29 mouse cellular contexts compared by ENCODE assay signal in genomic region chr9:101581064-101581463, GRCm38 (mm10).
DNase-seq lines count a peak whose midpoint lies in the region; ATAC-seq and TF ChIP-seq lines count a peak whose summit lies in the region.
"Had no signal": no experiment of that assay in that cellular context is flagged by ENCODE, and none has a peak within 500 bp of the region (broad histone marks: within the 10 kb centered on the region; RNA-seq: fewer than 3 reads in every experiment).

No protein-coding gene starts in this region.

- H3K36me3 ChIP-seq in forebrain, postnatal 0 days (ENCODE audit: insufficient read depth) = no peaks in the 10 kb centered on the region
- H3K36me3 ChIP-seq in forebrain, embryonic 16.5 days (ENCODE audit: control insufficient read depth, insufficient read depth) = no peaks in the 10 kb centered on the region
- H3K36me3 ChIP-seq in intestine, embryonic 14.5 days (ENCODE audit: control insufficient read depth, insufficient read depth, low read length) = no peaks in the 10 kb centered on the region
- H3K36me3 ChIP-seq in intestine, embryonic 16.5 days (ENCODE audit: control insufficient read depth, insufficient read depth, low read length) = no peaks in the 10 kb centered on the region
- H3K36me3 ChIP-seq in lung, postnatal 0 days (ENCODE audit: insufficient read depth, low read length) = no peaks in the 10 kb centered on the region
- H3K36me3 ChIP-seq: embryonic facial prominence, embryonic 13.5 days; embryonic facial prominence, embryonic 15.5 days; forebrain, embryonic 10.5 days; forebrain, embryonic 12.5 days; G1E had no signal

- no peak overlapping the region for H3K4me2 ChIP-seq in forebrain, postnatal 0 days (ENCODE audit: low read depth)
- H3K4me2 ChIP-seq in forebrain, embryonic 16.5 days (ENCODE audit: low read length) = no peak overlapping the region
- no peak overlapping the region for H3K4me2 ChIP-seq in intestine, embryonic 14.5 days (ENCODE audit: low read length)
- H3K4me2 ChIP-seq in intestine, embryonic 16.5 days (ENCODE audit: low read depth, low read length) = no peak overlapping the region
- no peak overlapping the region for H3K4me2 ChIP-seq in lung, postnatal 0 days (replicated peaks; ENCODE audit: low read depth, low read length)
- H3K4me2 ChIP-seq: embryonic facial prominence, embryonic 13.5 days; embryonic facial prominence, embryonic 15.5 days; forebrain, embryonic 12.5 days had no signal

- no peak overlapping the region for H3K4me3 ChIP-seq in forebrain, postnatal 0 days (ENCODE audit: low read depth, low read length)
- no peak overlapping the region for H3K4me3 ChIP-seq in forebrain, embryonic 16.5 days (replicated peaks; ENCODE audit: low read length)
- no peak overlapping the region for H3K4me3 ChIP-seq in intestine, embryonic 14.5 days (ENCODE audit: low read depth, low read length)
- no peak overlapping the region for H3K4me3 ChIP-seq in intestine, embryonic 16.5 days (ENCODE audit: low read length)
- no peak overlapping the region for H3K4me3 ChIP-seq in lung, postnatal 0 days (ENCODE audit: low read depth, low read length)
- H3K4me3 ChIP-seq: embryonic facial prominence, embryonic 13.5 days; embryonic facial prominence, embryonic 15.5 days; erythroblast, embryonic 14.5 days; forebrain, embryonic 10.5 days; forebrain, embryonic 12.5 days had no signal

- H3K4me1 ChIP-seq in forebrain, postnatal 0 days (ENCODE audit: insufficient read depth) = no peaks in the 10 kb centered on the region
- H3K4me1 ChIP-seq in forebrain, embryonic 16.5 days (replicated peaks; ENCODE audit: control insufficient read depth, insufficient read depth, low read length) = no peaks in the 10 kb centered on the region
- H3K4me1 ChIP-seq in intestine, embryonic 14.5 days (replicated peaks; ENCODE audit: control insufficient read depth, insufficient read depth, low read length) = no peaks in the 10 kb centered on the region
- H3K4me1 ChIP-seq in intestine, embryonic 16.5 days (ENCODE audit: control insufficient read depth, insufficient read depth, low read length) = no peaks in the 10 kb centered on the region
- no peaks in the 10 kb centered on the region for H3K4me1 ChIP-seq in lung, postnatal 0 days (ENCODE audit: insufficient read depth, low read depth, low read length)
- H3K4me1 ChIP-seq: embryonic facial prominence, embryonic 13.5 days; embryonic facial prominence, embryonic 15.5 days; forebrain, embryonic 10.5 days; forebrain, embryonic 12.5 days had no signal

- ATAC-seq in forebrain, postnatal 0 days = no peak
- ATAC-seq in forebrain, embryonic 16.5 days = no peak
- no peak for ATAC-seq in intestine, embryonic 14.5 days (replicated peaks; ENCODE audit: low FRiP score, low TSS enrichment, low read depth)
- no peak for ATAC-seq in intestine, embryonic 16.5 days
- no peak for ATAC-seq in lung, postnatal 0 days
- ATAC-seq: activated CD4-positive, CD25-positive, alpha-beta regulatory T cell, adult 4 months; CD4-positive, CD25-positive, alpha-beta regulatory T cell, adult 4 months; forebrain, embryonic 14.5 days; Patski had no signal

- no peak for TF ChIP-seq CTCF in forebrain, postnatal 0 days (IDR thresholded peaks at IDR 0.05; ENCODE audit: low read depth)
- no peak for TF ChIP-seq CTCF in lung, postnatal 0 days (IDR thresholded peaks at IDR 0.05)

- TF ChIP-seq EP300 in lung, postnatal 0 days (IDR thresholded peaks at IDR 0.05) = no peak

- 82% methylated on average over 4 of the region's 4 CpGs for WGBS in forebrain, postnatal 0 days
- 87% methylated on average over 4 of the region's 4 CpGs for WGBS in forebrain, embryonic 16.5 days
- 88% methylated on average over 4 of the region's 4 CpGs for WGBS in intestine, embryonic 14.5 days
- 95% methylated on average over 4 of the region's 4 CpGs for WGBS in intestine, embryonic 16.5 days
- 86% methylated on average over 4 of the region's 4 CpGs for whole genome bisulfite sequencing in lung, postnatal 0 days

- no peak overlapping the region for H3K9ac ChIP-seq in forebrain, postnatal 0 days
- no peak overlapping the region for H3K9ac ChIP-seq in forebrain, embryonic 16.5 days (replicated peaks; ENCODE audit: low read depth, low read length)
- H3K9ac ChIP-seq in intestine, embryonic 14.5 days (ENCODE audit: low read length) = no peak overlapping the region
- H3K9ac ChIP-seq in intestine, embryonic 16.5 days (ENCODE audit: low read depth, low read length) = no peak overlapping the region
- no peak overlapping the region for H3K9ac ChIP-seq in lung, postnatal 0 days (replicated peaks; ENCODE audit: low read depth)
- H3K9ac ChIP-seq: embryonic facial prominence, embryonic 13.5 days; embryonic facial prominence, embryonic 15.5 days; forebrain, embryonic 12.5 days had no signal

- H3K27ac ChIP-seq in forebrain, postnatal 0 days (ENCODE audit: low read depth, low read length) = no peak overlapping the region
- no peak overlapping the region for H3K27ac ChIP-seq in forebrain, embryonic 16.5 days (ENCODE audit: low read length)
- no peak overlapping the region for H3K27ac ChIP-seq in intestine, embryonic 14.5 days (ENCODE audit: low read depth)
- no peak overlapping the region for H3K27ac ChIP-seq in intestine, embryonic 16.5 days (ENCODE audit: low read length)
- no peak overlapping the region for H3K27ac ChIP-seq in lung, postnatal 0 days (ENCODE audit: low read length)
- H3K27ac ChIP-seq: embryonic facial prominence, embryonic 13.5 days; embryonic facial prominence, embryonic 15.5 days; forebrain, embryonic 10.5 days; forebrain, embryonic 12.5 days had no signal

- 0 out of 2 replicates have a peak, but pooled peaks cover 9% of the 10 kb centered on the region for H3K9me3 ChIP-seq in forebrain, postnatal 0 days (ENCODE audit: low read length)
- H3K9me3 ChIP-seq in forebrain, embryonic 16.5 days (ENCODE audit: control insufficient read depth, low read length) = peaks cover 5% of the 10 kb centered on the region
- peaks cover 8% of the 10 kb centered on the region; the same call in 1 of the 2 replicates for H3K9me3 ChIP-seq in intestine, embryonic 14.5 days (ENCODE audit: control insufficient read depth, low read length)
- H3K9me3 ChIP-seq in intestine, embryonic 16.5 days (ENCODE audit: control insufficient read depth, low read length) = peaks cover 4% of the 10 kb centered on the region; the same call in 1 of the 2 replicates
- no peaks in the 10 kb centered on the region for H3K9me3 ChIP-seq in lung, postnatal 0 days (ENCODE audit: low read length)
- H3K9me3 ChIP-seq: embryonic facial prominence, embryonic 15.5 days; forebrain, embryonic 10.5 days had no signal

- no peaks in the 10 kb centered on the region for H3K27me3 ChIP-seq in forebrain, postnatal 0 days (ENCODE audit: insufficient read depth, low read length)
- H3K27me3 ChIP-seq in forebrain, embryonic 16.5 days (replicated peaks; ENCODE audit: control insufficient read depth, insufficient read depth, low read length) = no peaks in the 10 kb centered on the region
- no peaks in the 10 kb centered on the region for H3K27me3 ChIP-seq in intestine, embryonic 14.5 days (replicated peaks; ENCODE audit: control insufficient read depth, insufficient read depth, low read length)
- H3K27me3 ChIP-seq in intestine, embryonic 16.5 days (replicated peaks; ENCODE audit: control insufficient read depth, insufficient read depth, low read length) = no peaks in the 10 kb centered on the region
- H3K27me3 ChIP-seq in lung, postnatal 0 days (replicated peaks; ENCODE audit: insufficient read depth, low read length) = no peaks in the 10 kb centered on the region
- H3K27me3 ChIP-seq: CH12.LX; embryonic facial prominence, embryonic 13.5 days; embryonic facial prominence, embryonic 15.5 days; forebrain, embryonic 12.5 days; Patski had no signal

- DNase-seq in forebrain, postnatal 0 days = peak; percentile 26
- DNase-seq in intestine, embryonic 14.5 days (ENCODE audit: low spot score) = peak; percentile 45
- peak; percentile 30 to 50 for DNase-seq in right cerebral cortex, postnatal 10 days (ENCODE audit: low spot score in 2 of 2)
- DNase-seq in right cerebral cortex, postnatal 14 days = no peak
- DNase-seq in lung, postnatal 0 days (ENCODE audit: low spot score) = no peak
- DNase-seq: adrenal gland, adult 8-10 months; adrenal gland, postnatal 14 days; adrenal gland, postnatal 36 days; B cell, adult 2 months; cerebellum, adult 11 months; cerebellum, adult 18-20 months; cerebellum, adult 8-10 months; cerebellum, adult 9-11 months; cerebellum, postnatal 14 days; cerebellum, postnatal 36 days; embryo, embryonic 11 days had no signal

Comparison
In these comparisons a context has a peak if more than half of its experiments do, and no peak if none do; other contexts are left out.
1. DNase-seq: peak in forebrain, postnatal 0 days (single experiment), intestine, embryonic 14.5 days (single experiment) and right cerebral cortex, postnatal 10 days (2 of 2); none in right cerebral cortex, postnatal 14 days (single experiment) and lung, postnatal 0 days (single experiment).